Mouse (Mus musculus) midbrain, embryonic 13.5 days (tissue): ENCODE results near the gene Rtn4rl1. TPM values are rescaled to one million over a fixed set of nuclear protein-coding genes. Genes with fewer than 3 reads are reported as not detected.

Source experiments
- ATAC-seq: fragments of 200-750 bp; cut with Nextera tagmentation; 2 replicates; pipeline ENCODE4 v1.8.0; 2017; ENCODE audit warnings: mild to moderate bottlenecking, moderate TSS enrichment, moderate library complexity
- H3K27ac ChIP-seq: fragments of 300-500 bp; sonication (generic); 2 replicates; pipeline ENCODE4 v1.5.1; 2015; ENCODE audit warnings: inconsistent platforms, mild to moderate bottlenecking, moderate library complexity
- H3K27me3 ChIP-seq: fragments of 300-500 bp; sonication (generic); 2 replicates; pipeline ENCODE4 v1.6.1; 2015; ENCODE audit warnings: mild to moderate bottlenecking, inconsistent platforms
- H3K36me3 ChIP-seq: fragments of 300-500 bp; sonication (generic); 2 replicates; pipeline ENCODE4 v1.6.1; 2015; ENCODE audit warnings: mild to moderate bottlenecking, inconsistent platforms
- H3K4me1 ChIP-seq: fragments of 300-500 bp; sonication (generic); replicated peaks from 2 replicates; pipeline ENCODE4 v1.6.1; 2015; ENCODE audit warnings: inconsistent platforms
- H3K4me2 ChIP-seq: fragments of 300-500 bp; sonication (generic); replicated peaks from 2 replicates; pipeline ENCODE4 v1.6.1; 2015; ENCODE audit warnings: moderate library complexity, mild to moderate bottlenecking, inconsistent platforms
- H3K4me3 ChIP-seq: fragments of 300-500 bp; sonication (generic); replicated peaks from 2 replicates; pipeline ENCODE4 v1.5.1; 2015; ENCODE audit warnings: mild to moderate bottlenecking, inconsistent platforms
- H3K9ac ChIP-seq: fragments of 300-500 bp; sonication (generic); replicated peaks from 2 replicates; pipeline ENCODE4 v1.6.1; 2015; ENCODE audit warnings: mild to moderate bottlenecking, inconsistent platforms
- H3K9me3 ChIP-seq: fragments of 300-500 bp; sonication (generic); 2 replicates; pipeline ENCODE4 v1.6.1; 2016; ENCODE audit warnings: mild to moderate bottlenecking, inconsistent platforms
- WGBS: fragments of 180-500 bp; shearing (Covaris S2); methylation state at CpG from one replicate; pipeline ENCODE4 v1.1.7; 2015; 5-methylcytosine and 5-hydroxymethylcytosine counted together
- microRNA counts: library from miRNA; unstranded; fragments of <30 nt; microRNA quantifications from one replicate; lab custom pipeline; 2016
- microRNA-seq: library from miRNA; unstranded; fragments of <30 nt; microRNA quantifications from one replicate; pipeline ENCODE4, GENCODE M21; 2016
- polyA plus RNA-seq: library from polyadenylated mRNA; unstranded; fragments of >200 nt; fragmentation: Nextera tagmentation; extraction: Ambion mirVana; gene quantifications from 2 replicates; pipeline ENCODE4 v1.2.1, GENCODE M21; 2015

Gene Rtn4rl1
- polyA plus RNA-seq, 1 experiment from 2014 or later: 12.7 TPM

DNA sequence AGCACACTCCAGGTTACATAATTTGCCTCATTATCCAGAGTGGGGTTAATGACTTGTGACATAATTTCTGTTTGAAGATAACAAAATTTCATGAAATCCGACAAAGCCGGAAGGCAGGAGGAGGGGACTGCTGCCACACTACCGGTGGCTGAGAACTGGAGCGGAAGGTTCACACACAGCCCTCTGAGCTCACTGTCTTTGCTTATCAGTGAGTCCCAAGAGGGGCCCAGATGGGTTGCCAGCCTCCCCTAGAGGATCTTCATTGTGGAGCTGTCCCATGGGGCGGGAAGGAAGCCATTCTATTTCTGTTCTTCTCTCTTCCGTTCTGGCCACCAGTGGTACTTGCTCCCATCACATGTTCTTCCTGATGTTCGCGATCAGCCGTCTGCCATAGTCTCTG lies 107.4 kb downstream of the Rtn4rl1 start:
- Histone ChIP-seq H3K4me1 (peaks cover 36% of the 10 kb centered on the region), H3K4me2 (no peak overlapping the region), H3K9me3 (no peaks in the 10 kb centered on the region), H3K36me3 (peaks cover 31% of the 10 kb centered on the region), H3K27me3 (no peaks in the 10 kb centered on the region), H3K9ac (no peak overlapping the region), H3K4me3 (no peak overlapping the region), H3K27ac (peak overlapping the region; percentile 37)
- 75% methylated on average over 9 of the region's 9 CpGs for WGBS
- no peak for ATAC-seq

DNA sequence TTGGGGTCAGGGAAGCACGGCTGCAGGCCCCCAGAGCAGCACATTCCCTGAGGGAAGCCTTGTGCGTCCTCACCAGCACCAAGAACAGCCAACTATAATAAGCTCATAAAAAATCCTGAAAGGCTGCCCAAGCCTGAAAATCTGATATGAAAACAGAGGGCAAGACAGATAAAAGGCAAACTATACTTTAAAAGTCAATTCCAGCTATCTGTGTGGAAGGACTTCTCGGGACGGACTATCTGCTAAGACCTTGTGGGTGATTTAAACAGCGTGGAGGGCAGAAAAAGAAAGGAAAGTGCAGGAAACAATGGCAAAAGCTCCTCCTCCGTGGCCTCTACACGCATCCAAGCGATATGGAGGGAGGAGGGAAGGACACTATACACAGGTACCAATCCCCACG lies 111.2 kb downstream of the Rtn4rl1 start:
- peaks cover 22% of the 10 kb centered on the region for H3K4me1 ChIP-seq
- no peak overlapping the region for H3K9ac ChIP-seq
- H3K9me3 ChIP-seq: no peaks in the 10 kb centered on the region
- no peaks in the 10 kb centered on the region for H3K27me3 ChIP-seq
- H3K36me3 ChIP-seq: peaks cover 55% of the 10 kb centered on the region
- 80% methylated on average over 9 of the region's 9 CpGs for WGBS
- no peak overlapping the region for H3K27ac ChIP-seq
- H3K4me2 ChIP-seq: no peak overlapping the region
- ATAC-seq: no peak
- H3K4me3 ChIP-seq: no peak overlapping the region

- H3K27me3 ChIP-seq: no peaks in the 10 kb centered on the region
- ATAC-seq: 0 out of 2 replicates have a peak, but pooled peaks have one; percentile 20
- H3K36me3 ChIP-seq: peaks cover 68% of the 10 kb centered on the region
- H3K27ac ChIP-seq: no peak overlapping the region
- H3K4me1 ChIP-seq: 0 out of 2 replicates have a peak, but pooled peaks cover 5% of the 10 kb centered on the region
- no peak overlapping the region for H3K4me3 ChIP-seq
- 69% methylated on average over 4 of the region's 4 CpGs for WGBS
- no peak overlapping the region for H3K9ac ChIP-seq
- H3K4me2 ChIP-seq: no peak overlapping the region
- no peaks in the 10 kb centered on the region for H3K9me3 ChIP-seq
Measured at GRCm38 (mm10) chr11:75308650-75309049, 115.1 kb downstream of the Rtn4rl1 start.

- Histone ChIP-seq H3K9me3 (no peaks in the 10 kb centered on the region), H3K4me2 (no peak overlapping the region), H3K4me3 (no peak overlapping the region), H3K27me3 (no peaks in the 10 kb centered on the region), H3K9ac (no peak overlapping the region), H3K36me3 (peaks cover 72% of the 10 kb centered on the region), H3K27ac (no peak overlapping the region), H3K4me1 (0 out of 2 replicates have a peak, but pooled peaks cover 5% of the 10 kb centered on the region)
- no peak for ATAC-seq
- WGBS: 87% methylated on average over 8 of the region's 8 CpGs
Measured at GRCm38 (mm10) chr11:75310813-75311212, 117.2 kb downstream of the Rtn4rl1 start.

DNA sequence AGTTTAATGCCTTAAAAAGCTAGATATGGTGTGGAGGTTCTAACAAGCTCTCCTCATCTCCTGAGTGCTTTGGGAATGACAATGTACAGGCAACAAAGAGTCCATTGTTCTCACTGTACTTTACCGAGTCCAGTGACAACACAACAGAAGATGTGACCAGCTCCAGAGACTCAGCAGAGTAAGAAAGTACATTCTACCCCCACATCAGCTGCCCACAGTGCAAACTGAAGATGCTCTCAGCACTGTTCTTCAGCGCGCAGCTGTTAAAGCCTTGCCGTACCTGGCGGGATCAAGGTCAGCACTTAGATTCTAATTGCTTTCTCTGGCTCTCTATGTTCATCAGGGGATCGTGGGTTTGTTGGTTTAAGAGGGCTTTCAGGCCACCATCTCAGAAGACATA lies 118.2 kb downstream of the Rtn4rl1 start:
- ATAC-seq: no peak
- WGBS: 80% methylated on average over 6 of the region's 6 CpGs
- H3K36me3 ChIP-seq: peaks cover 68% of the 10 kb centered on the region

DNA sequence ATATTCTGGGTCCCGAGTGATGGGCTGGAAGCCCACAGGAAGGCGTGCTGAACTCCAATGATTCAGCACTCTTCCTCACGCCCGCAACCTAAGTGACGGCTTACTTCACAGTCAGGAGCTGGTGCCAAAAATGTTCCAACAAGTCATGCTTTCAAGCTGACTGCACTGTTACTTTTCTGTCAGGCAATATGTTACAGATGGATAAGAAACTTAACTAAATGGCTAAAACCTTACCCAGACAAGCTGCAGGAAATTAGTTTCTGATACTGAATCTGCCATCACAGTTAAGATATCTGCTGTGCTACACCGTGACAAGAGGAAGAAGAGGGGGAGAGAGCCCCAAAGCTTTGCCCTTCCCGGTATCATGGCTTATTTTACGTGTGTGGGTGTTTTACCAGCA lies 120.3 kb downstream of the Rtn4rl1 start:
- Histone ChIP-seq H3K4me3 (no peak overlapping the region), H3K27ac (no peak overlapping the region), H3K9me3 (no peaks in the 10 kb centered on the region), H3K4me2 (no peak overlapping the region), H3K9ac (no peak overlapping the region), H3K36me3 (peaks cover 64% of the 10 kb centered on the region), H3K4me1 (peaks cover 8% of the 10 kb centered on the region), H3K27me3 (no peaks in the 10 kb centered on the region)
- ATAC-seq: no peak
- WGBS: 95% methylated on average over 8 of the region's 8 CpGs

More for the DNA sequence above, 118.2 kb downstream of the Rtn4rl1 start:
- no peaks in the 10 kb centered on the region for H3K9me3 ChIP-seq
- H3K4me3 ChIP-seq: no peak overlapping the region
- no peak overlapping the region for H3K4me2 ChIP-seq
- no peak overlapping the region for H3K27ac ChIP-seq
- no peak overlapping the region for H3K9ac ChIP-seq
- H3K4me1 ChIP-seq: 0 out of 2 replicates have a peak, but pooled peaks cover 5% of the 10 kb centered on the region
- no peaks in the 10 kb centered on the region for H3K27me3 ChIP-seq

MicroRNAs encoded within 50 kb of the gene (microRNA counts, 519-probe panel; counts per million panel counts)
- microRNA mmu-miR-132 (lab: Ali Mortazavi, UCI): 4,442 counts per million, percentile 81 among the panel's probes with 10 or more counts
- microRNA mmu-miR-212 (lab: Ali Mortazavi, UCI): 110 counts per million, percentile 56 among the panel's probes with 10 or more counts

Small RNAs within 50 kb of the gene (microRNA-seq; reads per million reads assigned to microRNA genes)
- gene Mir132 (468 reads per million, percentile 70 among the genes with 10 or more reads in this experiment), gene Mir212 (37.9 reads per million, percentile 42 among the genes with 10 or more reads in this experiment)

Other genes with a start within 250 kb of the Rtn4rl1 start
- 1.2 and 2.4 TPM in 2 replicates for gene Hic1, start 24.3 kb upstream of the Rtn4rl1 start, polyA plus RNA-seq
- 19.8 and 22.4 TPM in 2 replicates for gene Ovca2, start 14.9 kb upstream of the Rtn4rl1 start, polyA plus RNA-seq
- 14.9 and 15.4 TPM in 2 replicates for gene Dph1, start 2.5 kb upstream of the Rtn4rl1 start, polyA plus RNA-seq
- gene Rpa1, start 154.5 kb downstream of the Rtn4rl1 start, polyA plus RNA-seq: 69.1 and 70.6 TPM in 2 replicates
- gene Smyd4, start 154.7 kb downstream of the Rtn4rl1 start, polyA plus RNA-seq: 15.3 and 15.5 TPM in 2 replicates
- gene Serpinf1, start 228.9 kb downstream of the Rtn4rl1 start, polyA plus RNA-seq: 27.5 and 31.5 TPM in 2 replicates
- gene Serpinf2, start 245.8 kb downstream of the Rtn4rl1 start, polyA plus RNA-seq: 0.07 TPM in 1 of 2 replicates, not detected in the other